Mouse (Mus musculus): ENCODE results near the gene Nrf1.
A peak's percentile ranks its signal among the peaks of the same experiment; 100 is the strongest.

The Nrf1 gene

DNA sequence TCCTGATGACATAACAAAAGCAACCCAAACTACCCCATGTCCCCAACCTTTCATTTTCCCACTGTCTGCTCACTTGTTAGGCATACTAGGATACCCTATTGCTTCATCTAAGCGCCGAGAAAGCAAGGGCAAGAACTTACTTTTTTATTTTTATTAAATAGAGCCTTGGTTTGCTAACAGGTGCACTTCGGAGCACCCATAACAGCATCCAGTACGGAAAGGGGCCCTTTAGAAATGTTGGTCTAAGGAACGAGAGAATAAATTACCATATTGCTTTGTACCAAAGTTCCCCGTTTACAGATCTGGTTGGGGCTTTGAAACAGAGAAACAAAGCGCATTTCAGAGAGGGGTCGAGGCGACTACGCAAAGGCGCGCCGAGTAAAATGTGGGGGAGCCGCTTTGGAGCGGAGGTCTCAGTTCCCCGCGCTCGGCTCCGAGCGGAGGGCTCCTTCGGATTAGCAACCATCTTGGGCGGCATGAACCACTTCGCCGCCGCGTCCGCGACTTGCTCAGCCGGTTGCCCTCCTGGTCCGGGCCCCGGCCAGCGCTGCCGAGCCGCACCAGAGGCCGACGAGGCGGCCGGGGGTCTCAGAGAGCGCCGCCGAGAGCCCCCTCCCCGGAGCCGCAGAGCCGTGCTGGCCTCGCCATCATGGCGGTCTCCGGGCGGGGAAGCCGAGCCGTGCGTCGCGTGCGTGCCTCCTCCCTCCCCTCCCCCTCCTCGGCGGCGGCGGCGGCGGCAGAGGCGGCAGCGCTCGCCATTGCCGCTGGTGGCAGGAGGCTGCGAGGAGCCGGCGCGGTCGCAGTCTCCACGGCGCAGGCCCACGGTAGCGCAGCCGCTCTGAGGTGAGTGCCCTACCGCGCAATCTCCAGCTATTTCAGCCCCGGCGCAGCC is at the start of gene Nrf1:
Gene Nrf1, plus strand, starts transcription at position 718 of the 892 bp plus-strand sequence.
- peak; percentile 95 for DNase-seq (ENCODE audit: low spot score)

DNA sequence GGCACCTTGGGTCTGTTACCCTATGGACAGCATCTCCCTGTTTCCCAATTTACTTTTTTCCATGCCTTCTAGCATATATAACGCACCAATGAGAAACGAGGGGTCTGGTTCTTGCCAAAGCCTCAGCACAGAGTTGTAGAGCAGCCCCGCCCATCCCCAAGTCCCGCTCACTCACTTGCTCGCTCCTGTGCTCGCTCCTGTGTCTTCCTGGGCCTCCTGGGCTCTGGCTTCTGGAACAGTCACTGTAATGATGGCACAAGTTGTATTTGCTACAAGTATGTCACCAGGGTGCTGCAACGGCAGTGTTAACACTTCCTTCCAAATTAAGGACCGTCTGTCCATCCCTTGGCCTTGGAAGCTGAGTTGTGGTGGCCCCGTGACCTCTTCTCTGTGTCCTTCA is 49.6 kb upstream of the Nrf1 start:
- DNase-seq (ENCODE audit: low spot score): no peak

DNA sequence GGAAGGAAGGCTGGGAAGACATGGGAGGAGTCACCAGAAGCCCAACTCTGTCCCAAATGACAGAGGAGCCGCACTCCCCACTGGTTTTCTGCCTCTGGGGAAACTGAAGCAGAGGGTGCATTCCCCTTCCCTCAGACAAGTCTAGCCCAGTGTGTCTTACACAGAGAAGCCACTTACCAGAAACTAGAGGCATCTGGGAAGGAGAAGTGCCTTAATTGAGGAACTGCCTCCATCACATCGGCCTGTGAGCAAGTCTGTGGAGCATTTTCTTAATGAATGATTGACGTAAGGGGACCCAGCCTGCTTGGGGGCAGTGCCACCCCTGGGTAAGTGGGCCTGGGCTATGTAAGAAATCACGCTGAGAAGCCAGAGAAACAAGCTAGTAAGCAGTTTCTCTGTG is 49.0 kb upstream of the Nrf1 start:
- no peak for DNase-seq (ENCODE audit: low spot score)

DNA sequence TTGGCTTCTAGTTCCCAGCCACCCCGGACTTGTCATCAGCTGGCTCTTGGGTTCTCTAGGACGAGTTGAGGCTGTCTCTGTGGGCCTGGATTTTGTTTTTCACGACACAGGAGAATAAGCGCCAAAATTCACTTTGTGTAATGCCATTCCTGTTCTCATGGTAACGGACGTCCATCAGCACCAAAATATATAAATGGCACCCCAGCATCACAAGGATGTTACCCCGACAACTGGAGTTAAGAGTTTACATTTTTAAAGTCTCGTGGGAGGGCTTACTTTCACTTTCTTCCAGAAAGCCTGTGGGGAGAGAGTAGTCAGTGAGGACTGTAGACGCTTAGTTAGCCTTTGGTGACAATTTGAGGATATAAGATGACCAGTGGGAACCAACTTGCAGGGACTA is 45.2 kb upstream of the Nrf1 start:
- DNase-seq (ENCODE audit: low spot score): no peak

DNA sequence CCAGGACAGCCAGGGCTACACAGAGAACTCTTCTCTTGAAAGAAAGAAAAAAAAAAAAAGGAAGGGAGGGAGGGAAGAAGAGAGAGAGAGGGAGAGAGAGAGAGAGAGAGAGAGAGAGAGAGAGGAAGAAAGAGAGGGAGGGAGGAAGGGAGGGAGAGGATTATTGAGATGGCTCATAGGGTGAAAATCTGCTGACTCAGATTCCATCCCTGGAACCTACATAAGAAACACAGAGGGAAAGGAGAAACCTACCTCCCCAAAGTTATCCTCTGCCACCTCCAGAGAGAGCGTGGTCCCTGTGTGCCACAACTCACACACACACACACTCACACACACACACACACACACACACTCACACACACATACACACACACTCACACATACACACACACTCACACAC is 41.9 kb upstream of the Nrf1 start:
- no peak for DNase-seq (ENCODE audit: low spot score)

DNA sequence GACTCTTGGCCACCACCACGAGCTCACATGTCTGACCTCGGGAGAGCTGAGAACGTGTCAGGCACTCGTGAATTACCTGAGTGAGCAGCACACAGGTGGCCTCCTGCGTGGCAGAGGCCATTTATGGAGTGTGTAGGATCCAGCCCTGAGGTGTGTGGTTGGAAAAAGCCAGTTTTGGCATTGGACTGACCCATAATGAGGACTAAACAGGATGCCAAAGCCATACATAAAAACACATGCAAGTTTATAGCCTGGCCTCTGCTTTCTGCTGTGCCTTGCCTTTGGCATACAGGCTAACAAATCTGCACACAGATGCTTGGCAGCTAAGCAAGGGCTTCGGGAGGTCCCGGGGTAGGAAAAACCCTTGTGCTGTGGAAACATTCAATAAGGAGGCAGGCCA is 38.6 kb upstream of the Nrf1 start:
- peak; percentile 32 for DNase-seq (ENCODE audit: low spot score)

DNA sequence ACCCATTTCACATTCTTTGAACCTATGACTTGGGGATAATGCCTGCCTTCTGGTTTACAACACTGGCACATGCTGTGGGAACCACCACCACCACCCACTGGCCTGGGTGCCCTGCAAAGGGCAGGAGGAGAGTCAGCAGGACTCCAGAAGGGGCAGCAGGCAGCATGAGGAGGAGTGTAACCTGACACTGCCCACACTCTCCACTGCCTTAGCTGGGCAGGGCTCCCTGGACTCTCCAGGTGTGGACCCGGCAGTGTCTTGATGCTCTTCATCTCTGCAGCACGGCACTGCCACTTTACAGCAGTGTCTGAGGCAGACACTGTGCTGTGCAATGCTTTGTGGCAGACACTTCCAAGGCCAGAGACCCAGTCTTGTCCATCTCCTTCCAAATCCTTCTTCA is 34.3 kb upstream of the Nrf1 start:
- no peak for DNase-seq (ENCODE audit: low spot score)

DNA sequence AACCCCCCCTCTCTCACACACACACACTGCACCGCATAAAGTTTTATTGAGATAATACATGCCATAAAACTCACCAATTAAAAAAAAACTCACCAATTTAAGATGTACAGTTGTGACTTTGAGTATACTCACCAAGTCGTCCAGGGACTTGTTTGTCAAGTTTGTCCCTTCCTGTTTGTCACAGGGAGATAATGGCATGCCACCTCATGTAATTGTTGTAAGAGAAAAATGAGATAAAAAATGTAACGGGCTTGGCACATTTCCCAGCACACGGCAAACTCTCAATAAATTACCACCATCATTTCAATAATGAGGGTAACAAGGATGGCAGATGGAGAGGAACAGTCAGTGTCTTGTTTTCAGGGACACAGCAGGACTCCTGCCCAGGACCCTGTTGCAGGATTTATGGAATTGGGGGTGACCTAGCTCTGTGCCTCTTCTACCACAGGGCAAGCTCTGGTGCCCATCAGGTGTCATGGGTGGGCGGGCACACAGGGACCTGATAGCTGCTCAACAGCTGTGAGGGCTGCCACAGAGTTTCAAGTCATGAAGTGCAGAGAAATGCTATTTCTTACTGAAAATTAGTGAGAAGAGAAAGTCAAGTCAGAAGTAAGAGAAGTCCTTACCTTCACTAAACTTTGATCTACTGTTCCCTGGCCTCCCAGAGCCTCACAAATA is 33.5 kb upstream of the Nrf1 start:
- no peak for DNase-seq (ENCODE audit: low spot score)

DNA sequence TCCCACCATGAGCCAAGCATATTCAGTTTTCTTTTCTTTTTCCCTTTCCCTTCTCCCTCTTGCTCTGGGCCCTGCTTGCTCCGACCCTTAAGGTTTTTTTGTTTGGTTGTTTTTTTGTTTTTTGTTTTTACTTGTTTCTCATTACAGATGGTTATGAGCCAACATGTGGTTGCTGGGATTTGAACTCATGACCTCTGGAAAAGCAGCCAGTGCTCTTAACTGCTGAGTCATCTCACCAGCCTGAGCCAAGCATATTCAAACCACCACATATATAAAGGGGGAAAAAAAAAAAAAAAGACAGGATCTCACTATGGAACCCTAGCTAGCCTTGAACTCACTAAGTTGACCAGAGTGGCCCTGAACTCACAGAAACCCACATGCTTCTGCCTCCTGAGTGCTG is 26.5 kb upstream of the Nrf1 start:
- no peak for DNase-seq (ENCODE audit: low spot score)

DNA sequence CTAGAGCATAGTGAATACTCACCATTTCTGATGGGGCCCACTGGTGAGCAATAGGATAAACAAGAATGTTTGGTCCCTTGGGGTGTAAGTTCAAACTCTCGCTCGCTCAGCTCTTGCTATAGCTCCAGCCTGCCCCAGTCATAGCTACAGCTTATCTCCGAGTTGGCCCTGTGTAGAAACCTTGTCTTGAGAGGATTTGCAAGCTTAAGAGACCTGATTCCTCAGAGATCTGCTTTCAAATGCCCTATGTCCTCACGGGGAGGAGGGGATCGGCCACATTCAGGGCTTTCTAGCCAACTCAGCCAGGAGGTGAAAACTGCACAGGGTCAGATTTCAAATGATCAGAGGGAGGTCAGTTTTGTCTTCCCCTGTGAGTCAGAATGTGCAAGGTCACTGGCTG is 26.1 kb upstream of the Nrf1 start:
- no peak for DNase-seq (ENCODE audit: low spot score)

DNA sequence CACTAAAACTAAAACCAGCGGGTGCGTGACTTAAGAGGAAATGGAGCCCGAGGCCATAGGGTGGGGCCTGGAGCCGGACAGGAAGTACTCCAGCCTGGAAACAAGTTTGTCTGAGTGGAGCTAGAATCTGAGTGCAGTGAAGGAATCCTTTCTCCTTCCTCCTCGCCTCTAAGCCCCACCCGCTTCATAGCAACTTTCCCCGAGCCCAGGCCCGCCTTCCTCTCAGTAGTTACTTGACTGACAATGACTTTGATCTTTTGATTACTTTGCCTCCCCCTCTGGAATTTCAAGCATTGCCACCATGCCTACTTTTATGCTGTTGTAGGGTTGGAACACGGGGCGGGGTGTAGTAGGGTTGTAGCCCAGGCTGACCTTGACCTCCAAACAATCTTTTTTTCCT is 21.0 kb upstream of the Nrf1 start:
- DNase-seq (ENCODE audit: low spot score): no peak

DNA sequence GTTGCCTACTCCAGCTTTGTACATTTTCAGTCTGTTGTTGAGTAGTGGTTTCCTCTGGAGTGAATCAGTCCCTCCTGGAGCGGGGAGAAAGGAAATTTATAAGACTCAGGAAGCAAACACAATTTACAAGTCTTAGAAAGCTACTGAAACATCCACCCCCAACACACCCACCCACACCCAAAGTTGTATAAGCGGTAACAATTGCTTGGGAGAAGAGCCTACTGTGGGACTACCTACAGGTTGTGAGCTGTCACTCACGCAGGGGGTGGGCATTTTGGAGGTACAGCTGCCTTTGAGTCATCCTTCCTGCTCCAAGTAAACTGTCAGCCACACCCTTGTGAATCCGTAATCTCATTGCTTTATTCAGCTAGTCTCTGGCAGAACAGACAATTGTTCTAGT is 19.4 kb upstream of the Nrf1 start:
- DNase-seq (ENCODE audit: low spot score): no peak

DNA sequence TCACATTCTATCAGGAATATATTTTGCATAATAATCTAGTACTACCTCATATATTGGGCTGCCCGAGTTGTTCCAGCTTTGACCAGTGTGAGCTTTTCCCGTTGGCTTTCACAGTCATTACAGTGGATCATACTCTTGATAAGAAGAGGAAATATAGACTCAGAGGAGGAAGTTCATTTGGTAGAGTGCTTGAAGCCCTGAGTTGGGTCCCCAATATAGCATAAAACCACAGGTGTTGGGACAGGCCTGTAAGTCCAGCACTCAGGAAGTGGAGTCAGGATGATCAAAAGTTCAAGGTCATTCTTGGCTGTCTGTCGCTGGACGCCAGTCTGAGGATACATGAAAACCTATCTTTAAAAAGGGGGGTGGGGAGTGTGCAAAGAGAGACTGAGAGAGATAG is 12.7 kb upstream of the Nrf1 start:
- DNase-seq (ENCODE audit: low spot score): no peak

DNA sequence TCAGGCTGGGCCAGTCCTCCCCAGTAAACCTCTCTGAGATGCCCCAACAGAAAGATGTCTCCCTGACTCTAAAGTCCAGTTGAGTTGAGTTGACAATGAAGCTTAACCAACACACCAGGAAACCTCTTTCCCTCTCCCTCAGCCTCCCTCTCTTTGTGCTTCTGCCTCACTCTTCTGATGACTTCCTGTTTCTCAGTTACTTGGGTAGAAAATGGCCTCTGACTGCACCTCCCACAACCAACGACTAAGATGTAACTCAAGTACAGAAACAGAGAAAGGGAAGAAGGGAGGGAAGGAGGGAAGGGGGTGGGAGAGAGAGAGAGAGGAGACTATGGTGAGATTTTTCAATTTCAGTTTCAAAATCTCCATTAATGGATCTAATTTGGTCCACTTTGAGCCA is 6.3 kb upstream of the Nrf1 start:
- DNase-seq (ENCODE audit: low spot score): no peak

DNA sequence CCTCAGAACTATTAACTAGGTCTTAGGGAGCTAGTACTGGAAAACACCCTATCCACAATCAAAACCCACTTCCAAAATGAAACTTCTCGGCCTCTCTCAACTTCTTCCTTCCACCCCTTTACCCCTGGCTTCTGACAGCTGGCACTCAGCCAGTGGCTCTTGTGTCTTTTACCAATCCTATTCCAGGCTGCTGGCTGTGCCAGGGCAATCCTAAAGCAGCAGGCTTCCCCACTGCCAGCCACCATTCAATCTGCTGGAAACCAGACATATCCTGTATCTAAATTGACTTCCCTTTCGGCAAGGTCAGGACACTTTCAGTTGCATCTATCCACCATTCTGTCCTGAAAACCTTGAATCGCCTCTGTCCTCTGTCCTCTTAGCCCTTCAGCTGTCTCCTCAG is 5.3 kb upstream of the Nrf1 start:
- peak; percentile 63 for DNase-seq (ENCODE audit: low spot score)

DNA sequence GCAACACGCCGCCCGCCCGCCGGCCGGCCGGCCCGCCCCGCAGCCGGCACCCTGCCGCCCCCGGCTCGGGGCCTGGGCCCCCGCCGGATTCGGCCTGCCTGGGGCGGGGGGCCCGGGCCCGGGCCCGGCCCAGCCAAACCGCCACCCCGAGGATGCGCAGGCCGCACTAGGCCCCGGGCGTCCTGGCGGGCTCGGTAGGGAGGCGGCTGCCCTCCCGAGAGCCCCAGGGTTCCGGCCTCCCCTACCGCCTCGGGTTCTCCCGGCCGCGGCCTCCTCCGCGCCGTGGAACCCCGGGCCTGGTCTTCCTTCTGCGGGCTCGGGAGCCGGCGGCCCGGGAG is 344 bp downstream of the Nrf1 start:
- DNase-seq (ENCODE audit: low spot score): no peak

DNA sequence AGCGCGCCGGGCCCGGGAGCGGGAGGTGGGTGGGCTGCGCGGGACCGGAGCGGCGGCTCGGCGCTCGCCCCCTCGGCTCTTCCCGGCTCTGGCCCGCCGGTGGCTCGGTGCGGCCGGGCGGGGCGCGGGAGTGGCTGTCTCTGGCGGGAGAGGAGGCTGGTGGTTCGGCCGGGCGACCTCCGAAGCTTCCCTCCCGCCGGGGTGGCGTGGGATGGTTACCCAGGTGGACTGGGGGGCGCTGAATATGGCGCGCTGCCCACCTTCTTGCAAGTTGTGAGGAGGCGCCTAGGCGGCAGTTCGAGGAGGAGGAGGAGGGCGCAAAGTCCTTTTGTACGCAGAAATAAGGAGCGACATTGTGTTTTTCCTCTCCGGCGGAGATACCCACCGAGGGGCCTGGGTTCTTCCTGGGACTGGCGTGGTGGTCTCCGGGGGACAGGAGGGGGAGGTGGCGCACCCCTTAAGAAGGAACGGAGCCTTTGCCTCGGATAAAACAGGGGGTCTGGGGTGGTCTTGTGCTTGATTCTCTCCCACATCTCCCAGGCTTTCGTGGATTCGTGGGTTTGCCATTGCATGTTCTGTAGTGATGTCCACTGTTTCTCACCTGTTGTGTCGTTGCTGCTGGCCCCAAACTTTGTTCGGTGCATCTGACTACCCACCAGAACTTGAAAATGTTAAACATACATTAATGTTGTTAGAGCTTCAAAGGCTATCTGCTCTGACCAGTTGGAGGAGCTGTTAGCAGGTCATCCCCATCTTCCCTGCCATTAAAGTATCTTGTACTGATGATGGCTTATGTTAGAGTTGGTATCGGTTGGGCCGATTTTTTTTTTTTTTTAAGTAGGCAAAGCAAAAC is 939 bp downstream of the Nrf1 start:
- DNase-seq (ENCODE audit: low spot score): peak; percentile 58

DNA sequence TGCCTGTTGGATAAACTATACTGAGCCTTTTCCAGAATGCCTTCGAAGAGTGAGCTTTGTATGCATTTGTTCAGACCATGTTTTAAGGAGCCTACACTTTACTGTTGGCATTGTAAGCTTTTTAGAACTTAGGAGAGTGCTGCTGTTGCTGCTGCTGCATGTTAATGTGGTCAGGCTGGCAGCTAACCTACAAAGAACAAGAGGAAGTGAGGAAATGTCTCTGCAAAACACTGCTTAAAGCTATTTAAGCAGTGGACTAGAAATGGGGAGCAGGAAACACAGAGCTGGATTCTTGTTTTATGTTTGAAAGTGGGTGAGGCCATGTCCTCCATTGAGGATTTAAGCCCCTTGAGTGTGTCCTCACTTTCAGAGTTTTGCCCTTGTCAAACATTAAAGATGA is 5.3 kb downstream of the Nrf1 start:
- no peak for DNase-seq (ENCODE audit: low spot score)

DNA sequence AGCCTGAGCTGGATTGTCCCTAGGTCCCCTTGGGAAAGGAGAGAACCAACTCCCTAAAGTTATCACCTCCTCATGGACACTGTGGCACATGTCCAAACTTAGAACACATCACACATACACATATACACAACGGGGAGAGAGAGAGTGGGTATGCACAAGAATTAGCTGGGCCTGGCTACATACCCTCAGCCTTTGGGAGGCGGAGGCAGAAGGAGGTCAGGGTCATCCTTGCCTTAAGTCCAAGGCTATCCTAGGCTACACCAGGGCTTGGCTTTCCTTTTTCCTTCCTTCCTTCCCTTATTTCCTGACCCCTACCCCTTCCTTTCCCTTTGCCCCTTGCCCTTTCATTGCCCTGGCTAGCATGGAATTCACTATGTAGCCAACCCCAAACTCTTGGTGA is 14.8 kb downstream of the Nrf1 start:
- DNase-seq (ENCODE audit: low spot score): no peak

DNA sequence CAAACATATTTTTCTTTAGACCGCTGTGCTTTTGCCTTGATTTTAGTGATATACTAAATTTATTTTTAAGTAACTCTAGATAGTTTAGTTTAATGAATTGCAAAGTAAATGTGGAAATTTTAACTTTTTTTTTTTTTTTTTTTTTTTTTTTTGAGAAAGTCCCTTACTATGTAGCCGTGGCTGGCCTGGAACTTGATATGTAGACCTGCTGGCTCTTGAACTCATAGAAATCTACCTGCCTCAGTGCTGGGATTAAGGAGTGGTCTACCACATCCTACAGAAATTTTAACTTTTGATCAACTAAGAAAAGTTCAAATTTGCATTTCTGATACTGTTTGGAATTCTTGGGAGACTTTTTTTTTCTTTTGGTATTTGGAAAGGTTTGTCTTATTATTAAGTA is 17.6 kb downstream of the Nrf1 start:
- DNase-seq (ENCODE audit: low spot score): no peak

DNA sequence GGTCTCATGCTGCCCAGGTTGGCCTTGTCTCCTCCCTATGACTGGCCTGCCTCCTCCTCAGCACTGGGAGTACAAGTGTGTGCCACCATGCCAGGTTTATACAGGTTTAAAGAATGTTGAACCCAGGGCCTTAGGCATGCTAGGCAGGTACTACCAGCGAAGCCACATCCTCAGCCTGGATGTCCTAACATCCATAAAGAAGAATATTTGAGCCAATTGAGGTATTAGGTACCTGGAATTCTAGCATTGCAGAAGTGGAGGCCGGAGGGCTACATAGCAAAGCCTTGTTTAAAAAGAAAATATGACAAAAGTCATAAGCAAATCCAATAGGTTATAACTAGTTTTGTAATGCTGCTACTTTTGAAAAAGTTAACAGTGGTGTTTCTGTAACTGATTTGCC is 19.0 kb downstream of the Nrf1 start:
- DNase-seq (ENCODE audit: low spot score): no peak

DNA sequence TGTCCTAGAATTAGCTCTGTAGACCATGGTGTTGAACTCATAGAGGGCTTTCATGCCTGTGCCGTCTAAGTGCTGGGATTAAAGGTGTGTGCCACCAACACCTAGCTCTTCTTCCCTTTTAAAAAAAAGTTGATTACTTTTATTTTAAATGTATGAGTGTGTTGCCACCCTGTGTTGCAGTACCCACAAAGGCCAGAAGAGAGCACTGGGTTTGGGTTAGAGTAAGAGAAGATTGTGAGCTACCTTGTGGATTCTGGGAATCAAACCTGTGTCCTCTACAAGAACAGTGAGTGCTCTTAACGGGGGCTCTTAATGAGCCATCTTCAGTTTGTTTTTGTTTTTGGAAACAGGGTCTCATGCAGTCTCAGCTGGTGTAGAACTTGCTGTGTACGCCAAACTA is 24.7 kb downstream of the Nrf1 start:
- no peak for DNase-seq (ENCODE audit: low spot score)

DNA sequence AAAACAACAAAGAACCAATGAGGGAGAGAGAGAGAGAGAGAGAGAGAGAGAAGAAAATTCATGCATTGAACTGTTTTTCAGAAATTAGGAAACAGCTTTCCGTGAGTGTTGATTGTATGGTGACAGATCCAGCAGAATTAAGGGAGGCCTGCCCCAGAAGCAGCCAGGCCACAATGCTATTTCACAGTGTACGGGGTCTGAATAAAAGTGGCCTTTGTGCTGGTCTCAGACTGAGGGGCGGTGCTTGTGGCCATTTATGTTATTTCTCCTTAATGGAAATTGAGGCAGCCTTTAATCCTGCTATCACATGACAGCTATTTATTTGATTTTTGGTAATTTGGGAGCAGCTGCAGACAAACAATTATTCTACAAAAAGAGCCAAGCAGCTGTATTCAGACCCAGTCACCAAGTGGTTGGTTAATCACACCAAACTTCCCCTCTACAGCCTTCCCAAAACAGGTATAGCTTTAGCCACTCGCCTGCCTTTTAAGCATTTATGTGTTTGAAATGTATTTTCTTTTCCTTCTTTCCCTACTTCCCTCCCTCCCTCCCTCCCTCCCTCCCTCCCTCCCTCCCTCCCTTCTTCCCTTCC is 31.2 kb downstream of the Nrf1 start:
- no peak for DNase-seq (ENCODE audit: low spot score)
